Mouse (Mus musculus) embryonic facial prominence, embryonic 11.5 days (tissue): Measurements from ENCODE around the gene Tmem8. TPM values are rescaled to one million over a fixed set of nuclear protein-coding genes. Genes with fewer than 3 reads are reported as not detected.

Source experiments
- ATAC-seq: fragments of 200-750 bp; cut with Nextera tagmentation; replicated peaks from 2 replicates; pipeline ENCODE4 v1.8.0; 2017; ENCODE audit warnings: low read depth; ENCODE audit not compliant: insufficient number of reproducible peaks, low FRiP score, low TSS enrichment
- DNase-seq: peaks from one replicate; pipeline ENCODE4 v3.0.0-alpha.2; 2015; ENCODE audit warnings: low spot score
- H3K27ac ChIP-seq: fragments of 300-500 bp; sonication (generic); replicated peaks from 2 replicates; pipeline ENCODE4 v1.5.1; 2014; ENCODE audit warnings: mild to moderate bottlenecking, low read depth, low read length, control low read depth
- H3K27me3 ChIP-seq: fragments of 300-500 bp; sonication (generic); 2 replicates; pipeline ENCODE4 v1.6.1; 2014; ENCODE audit warnings: mild to moderate bottlenecking, low read length, moderate library complexity, mixed read lengths; ENCODE audit not compliant: control insufficient read depth, insufficient read depth
- H3K36me3 ChIP-seq: fragments of 300-500 bp; sonication (generic); replicated peaks from 2 replicates; pipeline ENCODE4 v1.6.1; 2014; ENCODE audit warnings: low read depth, mild to moderate bottlenecking, low read length, moderate library complexity, mixed read lengths; ENCODE audit not compliant: control insufficient read depth, insufficient read depth
- H3K4me1 ChIP-seq: fragments of 300-500 bp; sonication (generic); 2 replicates; pipeline ENCODE4 v1.6.1; 2014; ENCODE audit warnings: low read length, mixed read lengths; ENCODE audit not compliant: control insufficient read depth, insufficient read depth
- H3K4me2 ChIP-seq: fragments of 300-500 bp; sonication (generic); 2 replicates; pipeline ENCODE4 v1.6.1; 2014; ENCODE audit warnings: low read depth, mild to moderate bottlenecking, control low read depth, low read length, moderate library complexity
- H3K4me3 ChIP-seq: fragments of 300-500 bp; sonication (generic); 2 replicates; pipeline ENCODE4 v1.5.1; 2014; ENCODE audit warnings: low read depth, low read length, control low read depth
- H3K9ac ChIP-seq: fragments of 300-500 bp; sonication (generic); replicated peaks from 2 replicates; pipeline ENCODE4 v1.6.1; 2014; ENCODE audit warnings: mild to moderate bottlenecking, control low read depth, low read length
- H3K9me3 ChIP-seq: fragments of 300-500 bp; sonication (generic); replicated peaks from 2 replicates; pipeline ENCODE4 v1.6.1; 2016; ENCODE audit warnings: mild to moderate bottlenecking, low read length, inconsistent platforms, mixed read lengths; ENCODE audit not compliant: control insufficient read depth
- WGBS: fragments of 180-500 bp; shearing (Covaris S2); extraction: QIAGEN DNeasy Blood & Tissue Kit; methylation state at CpG from one replicate; pipeline ENCODE4 v1.1.7; 2014; 5-methylcytosine and 5-hydroxymethylcytosine counted together
- polyA plus RNA-seq: library from polyadenylated mRNA; unstranded; fragments of >200 nt; fragmentation: Nextera tagmentation; extraction: Ambion mirVana; gene quantifications from 2 replicates; pipeline ENCODE4 v1.2.1, GENCODE M21; 2014

Gene Tmem8
- polyA plus RNA-seq, result 0.48 and 0.92 TPM in 2 replicates

- peak; percentile 50 for ATAC-seq
- Histone ChIP-seq H3K4me3 (peak within 1 kb of the TSS; percentile 65), H3K4me1 (0 out of 2 replicates have a peak, but pooled peaks cover 2% of the 10 kb centered on the region), H3K9ac (peak within 1 kb of the TSS; percentile 67), H3K27me3 (peaks cover 48% of the 10 kb centered on the region), H3K36me3 (no peaks in the 10 kb centered on the region), H3K27ac (no peak within 1 kb of the TSS), H3K4me2 (peak within 1 kb of the TSS; percentile 99), H3K9me3 (no peaks in the 10 kb centered on the region)
- DNase-seq, result peak; percentile 69
- WGBS, result under 1% methylated on average over 59 of the region's 75 CpGs
Measured at GRCm38 (mm10) chr17:26113181-26113948, at the start of gene Tmem8. TSS of gene Tmem8 (plus strand) at chr17:26113299.

- 83% methylated on average over 6 of the region's 6 CpGs for WGBS
- Histone ChIP-seq H3K4me3 (no peak overlapping the region), H3K4me1 (no peaks in the 10 kb centered on the region), H3K4me2 (no peak overlapping the region), H3K36me3 (no peaks in the 10 kb centered on the region; the same call in none of the 2 replicates), H3K27ac (no peak overlapping the region), H3K27me3 (no peaks in the 10 kb centered on the region), H3K9me3 (no peaks in the 10 kb centered on the region), H3K9ac (no peak overlapping the region)
- no peak for DNase-seq
- ATAC-seq, result no peak
Measured at GRCm38 (mm10) chr17:26064916-26065315, 48.2 kb upstream of the Tmem8 start.

- H3K4me1 ChIP-seq, result no peaks in the 10 kb centered on the region
- H3K9ac ChIP-seq, result no peak overlapping the region
Measured at GRCm38 (mm10) chr17:26066488-26067020, 46.5 kb upstream of the Tmem8 start.

GRCm38 (mm10) chr17:26068024-26068830, 44.9 kb upstream of the Tmem8 start:
- ATAC-seq (peak; percentile 19), DNase-seq (peak; percentile 25)
- Histone ChIP-seq H3K4me1 (no peaks in the 10 kb centered on the region), H3K9ac (peak overlapping the region; percentile 90), H3K36me3 (no peaks in the 10 kb centered on the region; the same call in none of the 2 replicates), H3K27me3 (no peaks in the 10 kb centered on the region), H3K4me3 (peak overlapping the region; percentile 87), H3K27ac (no peak overlapping the region), H3K4me2 (peak overlapping the region; percentile 95), H3K9me3 (no peaks in the 10 kb centered on the region)
- WGBS, result under 1% methylated on average over 44 of the region's 44 CpGs

More at GRCm38 (mm10) chr17:26066488-26067020, 46.5 kb upstream of the Tmem8 start:
- Histone ChIP-seq H3K27ac (no peak overlapping the region), H3K36me3 (no peaks in the 10 kb centered on the region; the same call in none of the 2 replicates), H3K9me3 (no peaks in the 10 kb centered on the region), H3K27me3 (no peaks in the 10 kb centered on the region), H3K4me2 (peak overlapping the region; percentile 95), H3K4me3 (peak overlapping the region; percentile 87)
- DNase-seq, result no peak
- 89% methylated on average over 7 of the region's 7 CpGs for WGBS
- no peak for ATAC-seq

- DNase-seq, result peak; percentile 94
- Histone ChIP-seq H3K4me1 (no peaks in the 10 kb centered on the region), H3K9me3 (no peaks in the 10 kb centered on the region), H3K36me3 (no peaks in the 10 kb centered on the region; the same call in 1 of the 2 replicates), H3K9ac (peak within 1 kb of the TSS; percentile 90), H3K27ac (peak within 1 kb of the TSS; percentile 56; the same call in 1 of the 2 replicates), H3K27me3 (no peaks in the 10 kb centered on the region), H3K4me3 (peak within 1 kb of the TSS; percentile 87), H3K4me2 (peak within 1 kb of the TSS; percentile 95)
- ATAC-seq, result peak; percentile 88
- WGBS, result under 1% methylated on average over 93 of the region's 94 CpGs
Measured at GRCm38 (mm10) chr17:26068831-26069739, 44.0 kb upstream of the Tmem8 start, which contains the start of gene Rab11fip3. TSS of gene Rab11fip3 (minus strand) at chr17:26069555.

- H3K4me2 ChIP-seq, result peak overlapping the region; percentile 95
- H3K36me3 ChIP-seq, result no peaks in the 10 kb centered on the region
- no peaks in the 10 kb centered on the region for H3K4me1 ChIP-seq
- ATAC-seq (no peak), DNase-seq (no peak)
- H3K9ac ChIP-seq, result no peak overlapping the region; the same call in 1 of the 2 replicates
- no peaks in the 10 kb centered on the region for H3K27me3 ChIP-seq
- H3K9me3 ChIP-seq, result no peaks in the 10 kb centered on the region
- no peak overlapping the region for H3K27ac ChIP-seq
- 46% methylated on average over 6 of the region's 6 CpGs for WGBS
- peak overlapping the region; percentile 87; the same call in 1 of the 2 replicates for H3K4me3 ChIP-seq
Measured at GRCm38 (mm10) chr17:26070136-26070535, 43.0 kb upstream of the Tmem8 start.

- H3K27ac ChIP-seq, result no peak overlapping the region
- no peak overlapping the region for H3K4me2 ChIP-seq
- H3K36me3 ChIP-seq, result no peaks in the 10 kb centered on the region
- no peak overlapping the region for H3K4me3 ChIP-seq
- DNase-seq (no peak), ATAC-seq (no peak)
- WGBS, result 74% methylated on average over 3 of the region's 3 CpGs
- H3K4me1 ChIP-seq, result no peaks in the 10 kb centered on the region
- H3K9ac ChIP-seq, result no peak overlapping the region
- no peaks in the 10 kb centered on the region for H3K9me3 ChIP-seq
- H3K27me3 ChIP-seq, result no peaks in the 10 kb centered on the region
Measured at GRCm38 (mm10) chr17:26075246-26075645, 37.9 kb upstream of the Tmem8 start.
